Mouse (Mus musculus): ENCODE measurements around the gene Jmjd1c. TPM values are rescaled to one million over a fixed set of nuclear protein-coding genes. Genes with fewer than 3 reads are reported as not detected.

Jmjd1c gene
- polyA plus RNA-seq, 1 experiment from 2014 or later: 36.2 TPM

- WGBS: 40% methylated on average over 2 of the region's 2 CpGs
- Histone ChIP-seq H3K4me1 (replicated peaks) (no peaks in the 10 kb centered on the region), H3K27me3 (replicated peaks) (no peaks in the 10 kb centered on the region), H3K4me3 (replicated peaks) (no peak overlapping the region), H3K4me2 (replicated peaks) (no peak overlapping the region), H3K27ac (no peak overlapping the region), H3K9ac (no peak overlapping the region), H3K9me3 (no peaks in the 10 kb centered on the region), H3K36me3 (no peaks in the 10 kb centered on the region)
- ATAC-seq: no peak
Observed at GRCm38 (mm10) chr10:67302340-67302739, 206.4 kb downstream of the Jmjd1c start.

Other genes starting within 250 kb of the Jmjd1c start
- 38.6 and 41.5 TPM in 2 replicates for gene Reep3, start 820 bp downstream of the Jmjd1c start, polyA plus RNA-seq (2015; fragmentation: Nextera tagmentation; extraction: Ambion mirVana)
- gene Nrbf2, start 189.2 kb downstream of the Jmjd1c start, polyA plus RNA-seq (2015; fragmentation: Nextera tagmentation; extraction: Ambion mirVana): 33.4 and 34.3 TPM in 2 replicates